Mouse (Mus musculus): ENCODE results near the gene Bcl11a. TPM values are rescaled to one million over a fixed set of nuclear protein-coding genes. Genes with fewer than 3 reads are reported as not detected.
A peak's percentile ranks its signal among the peaks of the same experiment; 100 is the strongest.

Bcl11a gene
- polyA plus RNA-seq, 1 experiment from 2014 or later: 2.4 TPM

DNA sequence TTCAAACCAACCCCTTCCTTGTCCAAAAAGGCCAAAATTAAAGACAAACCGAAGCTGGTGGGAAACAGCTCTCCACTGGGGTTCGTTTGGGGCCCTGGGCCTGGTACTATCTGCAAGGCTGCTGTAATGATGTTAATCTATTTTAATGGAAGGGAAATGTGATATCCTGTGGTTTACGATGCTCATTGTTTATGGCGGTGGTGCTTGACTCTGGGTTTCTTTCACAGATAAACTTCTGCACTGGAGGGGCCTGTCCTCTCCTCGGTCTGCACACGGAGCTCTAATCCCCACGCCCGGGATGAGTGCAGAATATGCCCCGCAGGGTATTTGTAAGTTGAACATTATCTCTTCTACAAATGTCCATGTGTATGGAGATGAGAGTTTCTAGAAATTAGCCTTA, 80.2 kb downstream of the Bcl11a start:
- 64% methylated on average over 9 of the region's 9 CpGs for WGBS
- H3K27me3 ChIP-seq (replicated peaks; ENCODE audit: insufficient read depth, low read length): no peaks in the 10 kb centered on the region
- TF ChIP-seq CTCF (IDR thresholded peaks at IDR 0.05) (no peak), EP300 (IDR thresholded peaks at IDR 0.05) (no peak)

DNA sequence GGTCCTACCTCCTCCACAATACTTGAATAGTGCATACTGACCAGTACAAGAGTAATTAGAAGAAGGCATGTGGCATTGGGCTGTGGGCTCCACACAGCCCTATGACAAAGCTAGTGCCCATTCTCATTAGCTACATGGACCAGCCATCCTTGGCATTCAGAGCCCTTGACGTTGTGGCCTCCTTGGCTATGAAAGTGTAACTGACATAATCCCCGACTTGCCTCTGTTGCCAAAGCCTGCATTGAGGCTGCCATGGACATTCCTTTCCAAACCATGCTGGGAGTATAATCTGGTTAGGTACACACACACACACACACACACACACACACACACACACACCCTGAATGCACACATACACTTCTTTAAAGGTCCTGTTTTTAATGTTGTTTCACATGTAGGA, 81.8 kb downstream of the Bcl11a start:
- Histone ChIP-seq H3K4me2 (replicated peaks; ENCODE audit: low read depth, low read length) (no peak overlapping the region), H3K9ac (replicated peaks; ENCODE audit: low read depth) (no peak overlapping the region), H3K4me3 (ENCODE audit: low read depth, low read length) (no peak overlapping the region), H3K4me1 (ENCODE audit: insufficient read depth, low read depth, low read length) (no peaks in the 10 kb centered on the region), H3K36me3 (ENCODE audit: insufficient read depth, low read length) (no peaks in the 10 kb centered on the region), H3K9me3 (ENCODE audit: low read length) (no peaks in the 10 kb centered on the region), H3K27ac (ENCODE audit: low read length) (no peak overlapping the region), H3K27me3 (replicated peaks; ENCODE audit: insufficient read depth, low read length) (no peaks in the 10 kb centered on the region)
- TF ChIP-seq CTCF (IDR thresholded peaks at IDR 0.05): no peak
- ATAC-seq (no peak), DNase-seq (ENCODE audit: low spot score) (no peak)
- WGBS: 94% methylated on average over 2 of the region's 2 CpGs

More for the DNA sequence above, 80.2 kb downstream of the Bcl11a start:
- Histone ChIP-seq H3K27ac (ENCODE audit: low read length) (no peak overlapping the region), H3K4me2 (replicated peaks; ENCODE audit: low read depth, low read length) (no peak overlapping the region), H3K36me3 (ENCODE audit: insufficient read depth, low read length) (no peaks in the 10 kb centered on the region), H3K9ac (replicated peaks; ENCODE audit: low read depth) (no peak overlapping the region), H3K9me3 (ENCODE audit: low read length) (no peaks in the 10 kb centered on the region), H3K4me1 (ENCODE audit: insufficient read depth, low read depth, low read length) (no peaks in the 10 kb centered on the region), H3K4me3 (ENCODE audit: low read depth, low read length) (no peak overlapping the region)
- DNase-seq (ENCODE audit: low spot score): no peak
- ATAC-seq: no peak

DNA sequence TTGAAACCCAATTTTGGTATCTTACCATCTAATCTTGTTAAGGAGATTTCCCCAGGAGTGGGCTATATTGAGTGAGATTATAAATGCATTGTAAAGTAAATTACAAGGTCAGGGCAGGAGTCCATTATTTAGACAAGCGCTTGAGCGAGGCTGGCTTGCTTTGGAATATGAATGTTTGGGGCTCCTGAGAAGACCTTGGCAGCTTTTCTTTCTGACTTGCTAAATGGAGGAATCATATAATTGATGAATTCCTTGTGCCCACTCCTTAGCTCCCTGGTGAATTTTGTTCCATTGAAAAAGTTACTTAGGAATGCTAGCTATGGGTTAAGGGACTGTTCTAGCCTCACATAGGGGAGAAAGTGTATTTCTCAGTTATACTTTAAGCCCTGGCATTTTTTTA, 83.6 kb downstream of the Bcl11a start:
- no peak for ATAC-seq
- Histone ChIP-seq H3K9ac (replicated peaks; ENCODE audit: low read depth) (no peak overlapping the region), H3K4me1 (ENCODE audit: insufficient read depth, low read depth, low read length) (no peaks in the 10 kb centered on the region), H3K27ac (ENCODE audit: low read length) (no peak overlapping the region), H3K36me3 (ENCODE audit: insufficient read depth, low read length) (no peaks in the 10 kb centered on the region), H3K4me3 (ENCODE audit: low read depth, low read length) (no peak overlapping the region), H3K9me3 (ENCODE audit: low read length) (no peaks in the 10 kb centered on the region), H3K4me2 (replicated peaks; ENCODE audit: low read depth, low read length) (no peak overlapping the region), H3K27me3 (replicated peaks; ENCODE audit: insufficient read depth, low read length) (no peaks in the 10 kb centered on the region)
- WGBS: 83% methylated on average over 2 of the region's 2 CpGs
- TF ChIP-seq EP300 (IDR thresholded peaks at IDR 0.05) (no peak), CTCF (IDR thresholded peaks at IDR 0.05) (no peak)
- no peak for DNase-seq (ENCODE audit: low spot score)

DNA sequence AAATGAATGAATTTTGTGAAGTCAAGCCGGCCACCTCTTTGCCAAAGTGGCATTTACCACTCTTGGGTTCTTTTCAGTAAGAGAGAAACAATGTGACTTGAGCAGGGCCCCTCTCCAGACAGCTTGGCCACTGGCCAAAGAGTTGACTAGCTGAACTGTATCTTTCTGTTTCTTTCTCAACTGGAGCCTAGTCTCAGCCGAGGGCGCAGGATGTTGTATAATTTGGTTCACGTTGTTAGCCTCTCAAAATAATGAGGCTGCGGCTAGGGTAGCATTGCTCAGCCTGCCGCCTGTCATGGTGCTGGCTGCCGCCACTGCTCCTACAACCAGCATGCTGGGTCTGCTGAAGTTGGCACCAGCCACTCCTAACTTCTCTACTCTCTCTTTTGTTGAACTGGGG, 84.2 kb downstream of the Bcl11a start:
- Histone ChIP-seq H3K27ac (ENCODE audit: low read length) (no peak overlapping the region), H3K4me2 (replicated peaks; ENCODE audit: low read depth, low read length) (no peak overlapping the region), H3K36me3 (ENCODE audit: insufficient read depth, low read length) (no peaks in the 10 kb centered on the region), H3K9ac (replicated peaks; ENCODE audit: low read depth) (no peak overlapping the region), H3K4me3 (ENCODE audit: low read depth, low read length) (no peak overlapping the region), H3K27me3 (replicated peaks; ENCODE audit: insufficient read depth, low read length) (no peaks in the 10 kb centered on the region), H3K4me1 (ENCODE audit: insufficient read depth, low read depth, low read length) (no peaks in the 10 kb centered on the region), H3K9me3 (ENCODE audit: low read length) (no peaks in the 10 kb centered on the region)
- DNase-seq (ENCODE audit: low spot score) (peak; percentile 57), ATAC-seq (0 out of 2 replicates have a peak, but pooled peaks have one; percentile 16)
- WGBS: 22% methylated on average over 7 of the region's 7 CpGs
- no peak for TF ChIP-seq CTCF (IDR thresholded peaks at IDR 0.05)

DNA sequence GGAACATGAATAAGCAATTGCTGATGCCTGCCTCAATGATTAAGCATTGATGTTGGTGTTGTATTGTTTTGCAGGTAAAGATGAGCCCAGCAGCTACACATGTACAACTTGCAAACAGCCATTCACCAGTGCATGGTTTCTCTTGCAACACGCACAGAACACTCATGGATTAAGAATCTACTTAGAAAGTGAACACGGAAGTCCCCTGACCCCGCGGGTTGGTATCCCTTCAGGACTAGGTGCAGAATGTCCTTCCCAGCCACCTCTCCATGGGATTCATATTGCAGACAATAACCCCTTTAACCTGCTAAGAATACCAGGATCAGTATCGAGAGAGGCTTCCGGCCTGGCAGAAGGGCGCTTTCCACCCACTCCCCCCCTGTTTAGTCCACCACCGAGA, 85.2 kb downstream of the Bcl11a start:
- no peak overlapping the region for H3K4me3 ChIP-seq (ENCODE audit: low read depth, low read length)
- H3K9ac ChIP-seq (replicated peaks; ENCODE audit: low read depth): no peak overlapping the region
- H3K36me3 ChIP-seq (ENCODE audit: insufficient read depth, low read length): no peaks in the 10 kb centered on the region
- no peak for TF ChIP-seq CTCF (IDR thresholded peaks at IDR 0.05)
- TF ChIP-seq EP300 (IDR thresholded peaks at IDR 0.05): no peak
- no peaks in the 10 kb centered on the region for H3K27me3 ChIP-seq (replicated peaks; ENCODE audit: insufficient read depth, low read length)
- no peaks in the 10 kb centered on the region for H3K4me1 ChIP-seq (ENCODE audit: insufficient read depth, low read depth, low read length)
- no peak overlapping the region for H3K4me2 ChIP-seq (replicated peaks; ENCODE audit: low read depth, low read length)
- WGBS: 99% methylated on average over 8 of the region's 8 CpGs
- DNase-seq (ENCODE audit: low spot score) (no peak), ATAC-seq (no peak)
- no peaks in the 10 kb centered on the region for H3K9me3 ChIP-seq (ENCODE audit: low read length)
- H3K27ac ChIP-seq (ENCODE audit: low read length): no peak overlapping the region

DNA sequence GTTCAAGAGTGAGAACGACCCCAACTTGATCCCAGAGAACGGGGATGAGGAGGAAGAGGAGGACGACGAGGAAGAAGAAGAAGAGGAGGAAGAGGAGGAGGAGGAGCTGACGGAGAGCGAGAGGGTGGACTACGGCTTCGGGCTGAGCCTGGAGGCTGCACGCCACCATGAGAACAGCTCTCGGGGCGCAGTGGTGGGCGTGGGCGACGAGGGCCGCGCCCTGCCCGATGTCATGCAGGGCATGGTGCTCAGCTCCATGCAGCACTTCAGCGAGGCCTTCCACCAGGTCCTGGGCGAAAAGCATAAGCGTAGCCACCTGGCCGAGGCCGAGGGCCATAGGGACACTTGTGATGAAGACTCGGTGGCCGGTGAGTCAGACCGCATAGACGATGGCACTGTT, 86.2 kb downstream of the Bcl11a start:
- WGBS: 93% methylated on average over 26 of the region's 26 CpGs
- no peaks in the 10 kb centered on the region for H3K27me3 ChIP-seq (replicated peaks; ENCODE audit: insufficient read depth, low read length)
- ATAC-seq (no peak), DNase-seq (ENCODE audit: low spot score) (no peak)
- H3K9ac ChIP-seq (replicated peaks; ENCODE audit: low read depth): no peak overlapping the region
- H3K36me3 ChIP-seq (ENCODE audit: insufficient read depth, low read length): no peaks in the 10 kb centered on the region
- no peak overlapping the region for H3K4me3 ChIP-seq (ENCODE audit: low read depth, low read length)
- no peak overlapping the region for H3K27ac ChIP-seq (ENCODE audit: low read length)
- no peaks in the 10 kb centered on the region for H3K9me3 ChIP-seq (ENCODE audit: low read length)
- no peaks in the 10 kb centered on the region for H3K4me1 ChIP-seq (ENCODE audit: insufficient read depth, low read depth, low read length)
- no peak for TF ChIP-seq EP300 (IDR thresholded peaks at IDR 0.05)
- no peak for TF ChIP-seq CTCF (IDR thresholded peaks at IDR 0.05)
- no peak overlapping the region for H3K4me2 ChIP-seq (replicated peaks; ENCODE audit: low read depth, low read length)

DNA sequence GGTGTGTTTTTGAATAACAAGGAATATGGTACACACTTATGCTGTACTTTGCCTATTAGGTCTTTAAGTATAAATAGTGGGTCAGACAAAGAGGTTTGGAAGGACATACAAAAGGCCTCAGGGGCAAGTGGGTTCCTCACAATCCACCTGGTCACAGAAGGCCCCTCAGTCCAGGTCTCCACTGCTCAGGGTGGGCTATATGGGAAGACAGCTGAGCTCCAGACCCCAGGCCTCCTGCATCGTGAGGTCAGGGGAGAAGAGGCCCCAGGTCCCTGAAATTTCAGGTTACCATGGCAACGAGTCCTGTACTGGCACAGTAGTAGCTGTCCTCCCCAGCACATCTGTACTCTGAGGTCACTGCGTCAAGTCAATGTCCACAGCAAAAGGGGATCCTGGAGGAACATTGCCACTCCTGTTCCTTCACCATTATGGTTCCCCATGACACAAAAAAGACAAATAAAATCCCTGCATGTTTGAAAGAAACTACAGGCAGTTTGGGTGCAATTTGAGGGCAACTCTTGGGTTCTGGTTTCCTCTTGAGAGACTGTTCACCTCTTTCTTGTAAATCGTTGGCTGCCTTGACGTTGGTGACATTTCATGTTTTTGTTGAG, 93.9 kb downstream of the Bcl11a start:
- 85% methylated on average over 5 of the region's 5 CpGs for WGBS
- no peak for DNase-seq (ENCODE audit: low spot score)

More for the DNA sequence above, 93.9 kb downstream of the Bcl11a start:
- Histone ChIP-seq H3K27me3 (replicated peaks; ENCODE audit: insufficient read depth, low read length) (no peaks in the 10 kb centered on the region), H3K4me2 (replicated peaks; ENCODE audit: low read depth, low read length) (no peak overlapping the region), H3K4me3 (ENCODE audit: low read depth, low read length) (no peak overlapping the region), H3K27ac (ENCODE audit: low read length) (no peak overlapping the region), H3K36me3 (ENCODE audit: insufficient read depth, low read length) (no peaks in the 10 kb centered on the region), H3K9me3 (ENCODE audit: low read length) (no peaks in the 10 kb centered on the region), H3K9ac (replicated peaks; ENCODE audit: low read depth) (no peak overlapping the region), H3K4me1 (ENCODE audit: insufficient read depth, low read depth, low read length) (no peaks in the 10 kb centered on the region)
- TF ChIP-seq EP300 (IDR thresholded peaks at IDR 0.05) (no peak), CTCF (IDR thresholded peaks at IDR 0.05) (no peak)
- ATAC-seq: no peak
